Mouse (Mus musculus) left cerebral cortex, adult 18-20 months (tissue): ENCODE data around the gene Clint1. TPM values are rescaled to one million over a fixed set of nuclear protein-coding genes. Genes with fewer than 3 reads are reported as not detected.

ENCODE experiments used
- microRNA-seq, 2 experiments: library from miRNA; unstranded; fragments of <30 nt; microRNA quantifications; one replicate each; pipeline ENCODE4 v1.2.0; 2021
- total RNA-seq, 2 experiments: library from RNA; stranded (reverse); gene quantifications; 2 replicates each; pipeline ENCODE4 v1.2.3; 2021

Gene Clint1
- total RNA-seq, 2 experiments from 2014 or later, result 51.7 to 56.8 TPM

Small RNA genes within 50 kb of the gene (microRNA-seq; reads per million reads assigned to microRNA genes)
- gene Gm22751, result 0 reads per million in 2 experiments

Other genes with a start within 250 kb of the Clint1 start
- 10 to 100 TPM; 19.8 TPM for gene Lsm11, start 92.9 kb downstream of the Clint1 start, total RNA-seq
- 1 to 10 TPM; 9.1 to 9.5 TPM for gene Thg1l, start 103.4 kb downstream of the Clint1 start, total RNA-seq
- under 1 TPM; 0.19 to 0.21 TPM for gene Sox30, start 128.3 kb downstream of the Clint1 start, total RNA-seq
- 1 to 10 TPM; 1.3 to 1.7 TPM for gene Gm12166, start 200.3 kb downstream of the Clint1 start, total RNA-seq
- 10 to 100 TPM; 12.8 to 16.1 TPM for gene Adam19, start 203.9 kb downstream of the Clint1 start, total RNA-seq